Mouse (Mus musculus) hindbrain, embryonic 12.5 days (tissue): ENCODE measurements around the gene Krt25. TPM values are rescaled to one million over a fixed set of nuclear protein-coding genes. Genes with fewer than 3 reads are reported as not detected.

Source experiments
- ATAC-seq: fragments of 200-750 bp; cut with Nextera tagmentation; 2 replicates; pipeline ENCODE4 v1.8.0; 2017; ENCODE audit warnings: moderate TSS enrichment; ENCODE audit not compliant: low FRiP score
- H3K27ac ChIP-seq: fragments of 300-500 bp; sonication (generic); 2 replicates; pipeline ENCODE4 v1.5.1; 2016; ENCODE audit warnings: mild to moderate bottlenecking
- H3K27me3 ChIP-seq: fragments of 300-500 bp; sonication (generic); 2 replicates; pipeline ENCODE4 v1.6.1; 2016; ENCODE audit warnings: mild to moderate bottlenecking
- H3K36me3 ChIP-seq: fragments of 300-500 bp; sonication (generic); 2 replicates; pipeline ENCODE4 v1.6.1; 2016; ENCODE audit warnings: mild to moderate bottlenecking
- H3K4me1 ChIP-seq: fragments of 300-500 bp; sonication (generic); 2 replicates; pipeline ENCODE4 v1.6.1; 2016
- H3K4me2 ChIP-seq: fragments of 300-500 bp; sonication (generic); replicated peaks from 2 replicates; pipeline ENCODE4 v1.6.1; 2016; ENCODE audit warnings: mild to moderate bottlenecking
- H3K4me3 ChIP-seq: fragments of 300-500 bp; sonication (generic); 2 replicates; pipeline ENCODE4 v1.5.1; 2016; ENCODE audit warnings: mild to moderate bottlenecking
- H3K9ac ChIP-seq: fragments of 300-500 bp; sonication (generic); 2 replicates; pipeline ENCODE4 v1.6.1; 2016; ENCODE audit warnings: mild to moderate bottlenecking, moderate library complexity
- H3K9me3 ChIP-seq: fragments of 300-500 bp; sonication (generic); replicated peaks from 2 replicates; pipeline ENCODE4 v1.6.1; 2016; ENCODE audit warnings: mild to moderate bottlenecking
- WGBS: fragments of 180-500 bp; shearing (Covaris S2); methylation state at CpG from one replicate; pipeline ENCODE4 v1.1.7; 2016; 5-methylcytosine and 5-hydroxymethylcytosine counted together
- polyA plus RNA-seq: library from polyadenylated mRNA; unstranded; fragments of >200 nt; fragmentation: Nextera tagmentation; extraction: Ambion mirVana; gene quantifications from 2 replicates; pipeline ENCODE4 v1.2.1, GENCODE M21; 2016

The Krt25 gene
- polyA plus RNA-seq, 1 experiment from 2014 or later = not detected

DNA sequence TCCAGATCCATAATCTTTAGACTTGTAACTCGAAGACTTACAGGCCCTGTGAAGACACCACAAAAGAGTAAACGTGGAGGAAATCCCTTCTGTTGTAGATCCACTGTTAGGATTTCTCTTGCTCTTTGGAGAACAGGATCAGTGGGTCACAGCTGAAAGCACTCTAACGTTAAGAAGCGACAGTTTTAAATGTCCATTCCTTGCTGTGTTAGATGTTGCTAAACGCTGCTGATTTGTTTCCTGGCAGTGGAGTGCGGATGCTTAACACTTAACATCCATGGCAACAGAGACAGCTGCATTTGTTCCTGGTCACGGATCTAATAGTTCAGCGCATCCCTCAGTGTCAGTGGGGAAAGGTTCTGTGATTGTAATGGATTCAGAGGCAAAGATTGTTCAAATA lies 6.2 kb downstream of the Krt25 start:
- Histone ChIP-seq H3K36me3 (no peaks in the 10 kb centered on the region), H3K9me3 (no peaks in the 10 kb centered on the region), H3K4me3 (no peak overlapping the region), H3K9ac (no peak overlapping the region), H3K27ac (no peak overlapping the region), H3K27me3 (no peaks in the 10 kb centered on the region), H3K4me1 (0 out of 2 replicates have a peak, but pooled peaks cover 4% of the 10 kb centered on the region), H3K4me2 (no peak overlapping the region)
- WGBS = 54% methylated on average over 8 of the region's 8 CpGs
- no peak for ATAC-seq

GRCm38 (mm10) chr11:99314594-99314993 lies 8.2 kb downstream of the Krt25 start:
- Histone ChIP-seq H3K4me3 (no peak overlapping the region), H3K36me3 (no peaks in the 10 kb centered on the region), H3K4me2 (no peak overlapping the region), H3K9ac (no peak overlapping the region), H3K4me1 (0 out of 2 replicates have a peak, but pooled peaks cover 4% of the 10 kb centered on the region), H3K27me3 (no peaks in the 10 kb centered on the region), H3K9me3 (no peaks in the 10 kb centered on the region), H3K27ac (no peak overlapping the region)
- 83% methylated on average over 2 of the region's 2 CpGs for whole genome bisulfite sequencing
- ATAC-seq = no peak

DNA sequence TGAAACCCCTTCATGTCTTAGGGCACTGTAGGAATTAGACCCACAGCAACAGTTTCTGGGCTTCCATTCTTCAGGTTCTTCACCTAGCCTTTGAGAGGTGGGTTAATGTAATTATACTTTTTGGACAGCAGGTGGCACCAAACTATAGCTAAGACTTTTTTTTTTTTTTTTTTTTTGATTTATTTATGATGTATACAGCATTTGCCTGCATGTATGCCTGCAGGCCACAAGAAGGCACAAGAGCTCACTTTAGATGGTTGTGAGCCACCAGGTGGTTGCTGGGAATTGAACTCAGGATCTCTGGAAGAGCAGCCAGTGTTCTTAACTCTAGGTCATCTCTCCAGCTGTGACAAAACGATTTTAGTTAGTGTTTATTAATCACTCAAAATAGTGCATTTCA lies 11.9 kb downstream of the Krt25 start:
- no peak for ATAC-seq
- H3K27ac ChIP-seq = no peak overlapping the region
- no peak overlapping the region for H3K4me3 ChIP-seq
- H3K9me3 ChIP-seq = no peaks in the 10 kb centered on the region
- no peak overlapping the region for H3K9ac ChIP-seq
- 98% methylated on average over 1 of the region's 1 CpGs for WGBS
- no peaks in the 10 kb centered on the region for H3K36me3 ChIP-seq
- no peak overlapping the region for H3K4me2 ChIP-seq
- H3K27me3 ChIP-seq = no peaks in the 10 kb centered on the region
- H3K4me1 ChIP-seq = no peaks in the 10 kb centered on the region

GRCm38 (mm10) chr11:99307579-99307978 lies 15.2 kb downstream of the Krt25 start:
- no peak overlapping the region for H3K9ac ChIP-seq
- H3K36me3 ChIP-seq = no peaks in the 10 kb centered on the region
- H3K4me1 ChIP-seq = no peaks in the 10 kb centered on the region
- H3K9me3 ChIP-seq = no peaks in the 10 kb centered on the region
- H3K4me3 ChIP-seq = no peak overlapping the region
- H3K27me3 ChIP-seq = no peaks in the 10 kb centered on the region
- no peak for ATAC-seq
- no peak overlapping the region for H3K4me2 ChIP-seq
- WGBS = 35% methylated on average over 2 of the region's 2 CpGs
- no peak overlapping the region for H3K27ac ChIP-seq

DNA sequence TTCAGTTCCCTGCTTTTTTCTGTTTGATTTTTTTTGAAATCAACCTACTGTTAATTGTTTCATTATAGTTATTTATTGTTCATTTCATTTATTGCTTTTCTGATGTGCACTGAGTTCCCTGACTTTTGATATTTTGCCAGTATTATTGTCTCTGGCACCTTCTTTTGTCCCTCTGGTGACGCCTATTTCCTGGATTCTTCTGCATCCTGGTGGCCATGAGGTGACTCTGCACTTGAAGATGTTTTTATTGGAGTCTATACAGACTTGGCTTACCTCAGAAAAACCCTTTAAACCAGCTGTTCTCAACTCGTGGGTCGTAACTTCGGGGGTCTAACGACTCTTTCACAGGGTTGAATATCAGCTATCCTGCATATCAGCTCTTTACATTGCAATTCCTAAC lies 27.7 kb downstream of the Krt25 start:
- H3K4me3 ChIP-seq = no peak overlapping the region
- H3K36me3 ChIP-seq = no peaks in the 10 kb centered on the region
- no peak for ATAC-seq
- no peak overlapping the region for H3K9ac ChIP-seq
- H3K27me3 ChIP-seq = no peaks in the 10 kb centered on the region; the same call in 1 of the 2 replicates
- no peak overlapping the region for H3K27ac ChIP-seq
- 71% methylated on average over 5 of the region's 5 CpGs for WGBS
- H3K4me1 ChIP-seq = no peaks in the 10 kb centered on the region
- no peak overlapping the region for H3K4me2 ChIP-seq
- no peaks in the 10 kb centered on the region for H3K9me3 ChIP-seq

- H3K9me3 ChIP-seq = no peaks in the 10 kb centered on the region
- WGBS = 62% methylated on average over 5 of the region's 5 CpGs
- no peak overlapping the region for H3K4me2 ChIP-seq
These were observed 29.9 kb downstream of the Krt25 start for GRCm38 (mm10) chr11:99292846-99293245.

DNA sequence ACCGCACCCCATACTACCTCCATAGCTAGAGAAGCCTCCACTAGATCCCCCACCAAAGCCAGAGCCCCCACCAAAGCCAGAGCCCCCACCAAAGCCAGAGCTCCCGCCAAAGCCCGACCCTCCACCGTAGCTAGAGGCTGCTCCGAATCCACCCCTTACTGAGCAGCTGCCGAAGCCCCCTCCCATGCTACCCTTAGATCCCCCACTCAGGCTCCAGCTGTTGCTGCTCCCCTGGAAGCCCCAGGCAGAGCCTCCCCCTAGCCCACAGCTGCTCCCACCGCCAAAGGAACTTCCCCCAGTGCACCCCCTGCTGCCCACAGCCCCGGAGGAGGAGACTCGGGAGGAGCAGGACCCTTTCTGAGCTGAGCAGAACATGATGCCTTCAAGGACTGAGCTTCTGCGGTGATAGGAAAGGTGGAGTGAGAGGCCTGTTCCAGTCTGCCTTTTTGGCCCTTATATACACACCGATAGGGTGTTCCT lies 37.9 kb downstream of the Krt25 start, which contains the start of gene Krt24:
Krt24 (minus strand) TSS at position 430 of the 480 bp plus-strand sequence.
- no peak for ATAC-seq
- Histone ChIP-seq H3K27me3 (no peaks in the 10 kb centered on the region), H3K9ac (no peak within 1 kb of the TSS), H3K4me2 (no peak within 1 kb of the TSS), H3K4me1 (no peaks in the 10 kb centered on the region), H3K9me3 (no peaks in the 10 kb centered on the region), H3K27ac (no peak within 1 kb of the TSS), H3K4me3 (no peak within 1 kb of the TSS), H3K36me3 (no peaks in the 10 kb centered on the region)
- 45% methylated on average over 11 of the region's 11 CpGs for WGBS

More at GRCm38 (mm10) chr11:99292846-99293245, 29.9 kb downstream of the Krt25 start:
- Histone ChIP-seq H3K9ac (no peak overlapping the region), H3K27me3 (no peaks in the 10 kb centered on the region; the same call in 1 of the 2 replicates), H3K36me3 (no peaks in the 10 kb centered on the region), H3K4me3 (no peak overlapping the region), H3K27ac (no peak overlapping the region), H3K4me1 (no peaks in the 10 kb centered on the region)
- ATAC-seq = no peak

GRCm38 (mm10) chr11:99284011-99284410 lies 38.7 kb downstream of the Krt25 start:
- Histone ChIP-seq H3K27me3 (no peaks in the 10 kb centered on the region), H3K4me3 (no peak overlapping the region), H3K36me3 (no peaks in the 10 kb centered on the region), H3K9me3 (no peaks in the 10 kb centered on the region), H3K4me1 (no peaks in the 10 kb centered on the region), H3K9ac (no peak overlapping the region), H3K27ac (no peak overlapping the region), H3K4me2 (no peak overlapping the region)
- WGBS = 77% methylated on average over 5 of the region's 5 CpGs
- ATAC-seq = no peak

DNA sequence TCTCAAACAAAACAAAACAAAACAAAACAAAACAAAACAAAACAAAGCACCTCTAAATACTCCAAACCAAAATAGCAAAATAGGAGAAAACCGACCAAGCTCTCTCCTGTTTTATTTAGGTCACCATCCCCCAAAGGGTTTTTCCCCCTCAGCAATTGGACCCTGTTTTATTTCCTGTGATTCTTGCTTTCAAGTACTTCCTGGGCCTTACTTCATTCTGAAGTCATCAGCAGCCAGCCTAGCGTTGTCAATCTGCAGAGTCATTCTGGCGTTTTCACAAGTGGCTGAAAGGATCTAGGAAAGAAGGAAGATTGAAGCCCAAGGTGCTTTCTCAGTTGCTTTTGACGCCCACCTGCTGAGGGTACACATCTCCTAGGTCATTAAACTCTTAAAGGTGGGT lies 39.4 kb downstream of the Krt25 start:
- Histone ChIP-seq H3K9ac (no peak overlapping the region), H3K4me1 (no peaks in the 10 kb centered on the region), H3K4me2 (no peak overlapping the region), H3K36me3 (no peaks in the 10 kb centered on the region), H3K27me3 (no peaks in the 10 kb centered on the region), H3K4me3 (no peak overlapping the region), H3K9me3 (no peaks in the 10 kb centered on the region), H3K27ac (no peak overlapping the region)
- 49% methylated on average over 4 of the region's 4 CpGs for WGBS
- no peak for ATAC-seq

GRCm38 (mm10) chr11:99281116-99281515 lies 41.6 kb downstream of the Krt25 start:
- Histone ChIP-seq H3K4me1 (no peaks in the 10 kb centered on the region), H3K4me3 (no peak overlapping the region), H3K36me3 (no peaks in the 10 kb centered on the region), H3K27ac (no peak overlapping the region), H3K4me2 (no peak overlapping the region), H3K9me3 (no peaks in the 10 kb centered on the region), H3K27me3 (no peaks in the 10 kb centered on the region), H3K9ac (no peak overlapping the region)
- ATAC-seq = no peak
- WGBS = 80% methylated on average over 9 of the region's 9 CpGs

- Histone ChIP-seq H3K4me2 (no peak overlapping the region), H3K27me3 (no peaks in the 10 kb centered on the region), H3K4me1 (no peaks in the 10 kb centered on the region), H3K36me3 (no peaks in the 10 kb centered on the region), H3K9me3 (no peaks in the 10 kb centered on the region), H3K9ac (no peak overlapping the region), H3K4me3 (no peak overlapping the region), H3K27ac (no peak overlapping the region)
- no peak for ATAC-seq
- WGBS = 55% methylated on average over 5 of the region's 5 CpGs
These were observed 42.8 kb downstream of the Krt25 start for GRCm38 (mm10) chr11:99279986-99280385.

- Histone ChIP-seq H3K27me3 (no peaks in the 10 kb centered on the region), H3K4me2 (no peak overlapping the region), H3K27ac (no peak overlapping the region), H3K36me3 (no peaks in the 10 kb centered on the region), H3K4me1 (no peaks in the 10 kb centered on the region), H3K9ac (no peak overlapping the region), H3K4me3 (no peak overlapping the region), H3K9me3 (no peaks in the 10 kb centered on the region)
- 70% methylated on average over 7 of the region's 7 CpGs for WGBS
- no peak for ATAC-seq
These were observed 46.0 kb downstream of the Krt25 start for GRCm38 (mm10) chr11:99276786-99277185.

DNA sequence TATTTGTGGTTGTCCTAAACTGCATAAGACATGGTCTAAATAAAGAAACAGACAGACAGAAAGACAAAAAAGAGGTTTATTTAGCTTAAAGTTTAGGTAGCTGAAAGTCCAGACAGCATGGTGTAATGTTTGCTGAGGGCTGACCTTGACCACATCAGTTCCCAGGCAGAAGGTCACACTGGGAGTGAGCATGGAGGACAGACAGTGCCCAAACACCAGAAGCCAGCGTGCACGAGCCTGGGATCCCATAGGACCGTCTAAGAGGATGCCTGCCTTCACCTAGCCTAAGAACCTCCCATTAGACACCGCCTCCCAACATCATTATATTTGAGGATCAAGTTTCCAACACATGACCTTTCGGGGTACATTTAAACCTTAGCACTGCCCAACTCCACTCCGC lies 47.1 kb downstream of the Krt25 start:
- Histone ChIP-seq H3K27ac (no peak overlapping the region), H3K9ac (no peak overlapping the region), H3K36me3 (no peaks in the 10 kb centered on the region), H3K27me3 (no peaks in the 10 kb centered on the region; the same call in 1 of the 2 replicates), H3K4me3 (no peak overlapping the region), H3K4me1 (no peaks in the 10 kb centered on the region), H3K9me3 (no peaks in the 10 kb centered on the region), H3K4me2 (no peak overlapping the region)
- no peak for ATAC-seq
- 80% methylated on average over 6 of the region's 6 CpGs for WGBS
